Mouse (Mus musculus): ENCODE data around the gene Cacna1s.

- TF ChIP-seq CTCF (IDR thresholded peaks at IDR 0.05; ENCODE audit: insufficient read depth, low read depth, low read length) (no peak), POLR2A (IDR thresholded peaks at IDR 0.05; ENCODE audit: insufficient read depth, low read depth, low read length) (no peak)
These were observed 1.6 kb upstream of the Cacna1s start for GRCm38 (mm10) chr1:136051013-136051315.
